In the genomic region with DNA sequence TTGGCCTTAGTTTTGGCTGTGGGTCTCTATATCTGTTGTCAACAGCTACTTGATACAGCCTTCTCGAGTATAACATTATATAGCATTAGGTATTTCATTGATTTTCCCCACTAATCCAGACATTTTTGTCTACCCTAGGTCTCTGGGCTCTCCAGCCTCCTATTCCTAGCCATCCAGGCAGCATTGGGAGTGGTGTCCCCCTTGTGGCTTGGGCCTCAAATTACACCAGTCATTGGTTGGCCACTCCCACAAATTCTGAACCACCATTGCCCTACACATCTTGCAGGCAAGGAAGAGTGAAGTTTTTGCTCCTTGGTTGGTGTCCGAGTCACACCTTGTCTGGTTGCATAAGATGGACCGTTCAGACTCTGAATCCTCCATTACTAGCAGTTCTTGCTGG, we compare ENCODE assay signal across 8 mouse cellular contexts. TPM values are rescaled to one million over a fixed set of nuclear protein-coding genes. Genes with fewer than 3 reads are reported as not detected.
DNase-seq lines count a peak whose midpoint lies in the region; ATAC-seq and TF ChIP-seq lines count a peak whose summit lies in the region.

No protein-coding gene starts in this region.

- 43% methylated on average over 3 of the region's 3 CpGs for WGBS in liver, postnatal 0 days (ENCODE audit: insufficient replicate concordance)

- DNase-seq in frontal cortex, postnatal 36 days (ENCODE audit: low spot score in 2 of 2) = no peak
- DNase-seq in 3T3-L1 (ENCODE audit: low read depth, low spot score) = peak; percentile 74
- peak; percentile 76 for DNase-seq in ZHBTc4 (ENCODE audit: low read depth, low spot score)
- DNase-seq in liver, postnatal 0 days = peak; percentile 58
- no peak for DNase-seq in right cerebral cortex, postnatal 10 days (ENCODE audit: low spot score in 2 of 2)
- DNase-seq in right cerebral cortex, adult 18-20 months = no peak

- no peak for TF ChIP-seq EP300 in liver, postnatal 0 days (IDR thresholded peaks at IDR 0.05; ENCODE audit: low read depth)

- no peaks in the 10 kb centered on the region for H3K9me3 ChIP-seq in liver, postnatal 0 days (ENCODE audit: low read length)

- ATAC-seq in frontal cortex, adult (ENCODE audit: low TSS enrichment) = peak; percentile 77
- ATAC-seq in granulocyte monocyte progenitor cell, adult 5-6 weeks (replicated peaks; ENCODE audit: poor library complexity, severe bottlenecking) = peak; percentile 80
- peak; percentile 59; the same call in 1 of the 2 replicates for ATAC-seq in liver, postnatal 0 days

- no peak overlapping the region for H3K4me3 ChIP-seq in liver, postnatal 0 days (ENCODE audit: low read depth, low read length)

- TF ChIP-seq CTCF in liver, postnatal 0 days (IDR thresholded peaks at IDR 0.05; ENCODE audit: low read depth) = peak; percentile 82

- H3K27me3 ChIP-seq in liver, postnatal 0 days (ENCODE audit: insufficient read depth, low read length) = no peaks in the 10 kb centered on the region

- no peaks in the 10 kb centered on the region for H3K4me1 ChIP-seq in liver, postnatal 0 days (ENCODE audit: insufficient read depth)

- H3K36me3 ChIP-seq in liver, postnatal 0 days (replicated peaks; ENCODE audit: insufficient read depth, low read length) = no peaks in the 10 kb centered on the region

- no peak overlapping the region for H3K27ac ChIP-seq in liver, postnatal 0 days (ENCODE audit: low read depth)

- no peak overlapping the region for H3K4me2 ChIP-seq in liver, postnatal 0 days (ENCODE audit: low read depth, low read length)

- H3K9ac ChIP-seq in liver, postnatal 0 days (replicated peaks) = no peak overlapping the region

RNA-seq across cellular contexts. Expression of a gene that starts 33.3 kb away (rescaled TPM):
- 324 and 391 TPM in 2 replicates for total RNA-seq in granulocyte monocyte progenitor cell, adult 5-6 weeks (2014; fragmentation: Nextera tagmentation)
- total RNA-seq in granulocyte monocyte progenitor cell, adult 5-6 weeks (2017) = 563 and 635 TPM in 2 replicates
- 38.9 and 67.2 TPM in 2 replicates for polyA plus RNA-seq in liver, postnatal 0 days (2015; fragmentation: Nextera tagmentation; extraction: Ambion mirVana)

Comparison
In these comparisons a context has a peak if more than half of its experiments do, and no peak if none do; other contexts are left out.
1. DNase-seq: peak in 3T3-L1 (single experiment), ZHBTc4 (single experiment) and liver, postnatal 0 days (single experiment); none in frontal cortex, postnatal 36 days (0 of 2), right cerebral cortex, postnatal 10 days (0 of 2) and right cerebral cortex, adult 18-20 months (single experiment).
2. Peak in every context shown above with its lines, with median percentiles within 50 percentile points of each other: ATAC-seq.